Mouse (Mus musculus) gastrocnemius, postnatal 10 days (tissue): ENCODE results near the gene Otop3. TPM values are rescaled to one million over a fixed set of nuclear protein-coding genes. Genes with fewer than 3 reads are reported as not detected.
A peak's percentile ranks its signal among the peaks of the same experiment; 100 is the strongest.

Source experiments
- DNase-seq: peaks from one replicate; pipeline ENCODE4 v3.0.0; 2021; ENCODE audit warnings: mixed read lengths
- long read RNA-seq, 2 experiments: library from polyadenylated mRNA; stranded (forward); transcript quantifications; one replicate each; pipeline ENCODE4 v2.0.0; 2021
- total RNA-seq, 2 experiments: library from RNA; stranded (reverse); gene quantifications; 2 replicates each; pipeline ENCODE4 v1.2.3; 2021

Gene Otop3
- not detected for total RNA-seq
- long read RNA-seq, experiment 1: 0 reads
- long read RNA-seq, experiment 2: 0 reads

DNA sequence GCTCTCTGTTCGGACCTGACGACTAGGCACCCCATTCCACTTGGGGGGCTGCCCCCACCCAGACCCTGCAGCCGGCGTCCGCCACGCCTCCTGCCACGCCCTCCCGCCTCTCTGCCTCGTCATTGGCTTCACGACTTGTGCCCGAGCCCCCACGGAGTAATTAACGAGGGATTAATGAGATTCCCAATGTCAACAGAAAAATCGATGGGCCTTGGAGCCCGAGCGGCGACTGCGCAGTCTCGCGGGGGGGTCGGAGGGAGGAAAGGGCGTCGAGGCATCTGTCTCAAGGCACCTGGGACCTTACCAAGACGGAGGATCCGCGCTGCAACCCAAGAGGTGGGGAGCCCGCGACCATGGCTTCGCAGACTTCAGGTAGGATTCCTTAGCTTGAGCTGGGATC lies at the start of gene Otop3:
Gene Otop3 (plus strand): TSS at position 201 of the 400 bp plus-strand sequence.
- DNase-seq: no peak

DNA sequence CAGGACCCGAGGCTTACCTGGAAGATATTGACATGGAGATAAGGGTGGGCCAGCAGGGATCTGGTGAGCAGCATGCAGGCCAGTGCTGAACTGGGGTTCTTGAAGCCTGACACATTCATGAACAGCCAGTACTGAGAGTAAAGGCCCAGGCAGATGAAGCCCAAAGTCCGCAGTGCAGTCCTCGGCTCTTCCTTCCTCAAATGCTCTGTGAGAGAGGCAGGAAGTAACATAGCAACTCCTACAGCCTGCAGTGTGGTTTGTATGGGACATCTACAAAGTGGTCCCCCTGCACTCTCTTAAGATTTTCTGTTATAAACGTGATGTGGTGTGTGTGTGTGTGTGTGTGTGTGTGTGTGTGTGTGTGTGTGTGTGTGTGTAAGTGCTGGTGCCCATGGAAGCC lies 49.2 kb upstream of the Otop3 start:
- no peak for DNase-seq

DNA sequence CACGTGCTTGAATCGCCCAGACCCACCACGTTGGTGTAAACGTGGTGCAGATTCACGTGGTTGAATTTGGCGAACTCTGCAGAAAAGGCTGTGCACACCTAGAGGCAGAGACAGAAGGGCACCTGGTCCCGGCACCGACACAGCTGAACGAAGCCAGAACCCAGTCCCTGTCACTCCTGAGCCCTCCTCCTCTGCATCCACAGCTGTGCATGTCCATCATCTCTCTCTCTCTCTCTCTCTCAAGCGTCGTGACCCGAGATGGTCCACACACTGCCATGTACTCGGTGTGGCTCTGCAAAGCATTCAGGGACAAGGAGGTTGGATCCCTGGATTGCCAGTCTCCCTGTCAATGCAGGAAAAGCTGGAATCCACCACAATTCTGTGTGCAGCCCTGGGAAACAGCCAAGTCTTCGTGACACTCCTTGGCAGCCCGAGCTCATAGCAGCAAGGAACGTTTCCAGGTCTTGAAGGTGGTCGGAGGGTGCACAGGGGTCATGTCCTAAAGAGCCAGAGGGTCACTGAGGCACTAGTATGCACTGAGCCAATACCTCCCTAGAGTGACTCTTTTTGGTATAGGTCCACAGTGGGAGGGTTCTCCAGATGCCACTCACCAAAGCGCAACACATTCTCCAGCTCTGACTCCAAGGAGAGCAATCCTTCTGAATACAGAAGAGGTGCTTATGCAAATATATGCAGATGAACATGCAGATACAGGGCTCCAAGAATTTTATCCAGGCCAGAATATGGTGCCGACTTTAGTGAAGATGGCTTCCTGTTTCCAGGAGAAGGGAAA lies 48.1 kb upstream of the Otop3 start:
- DNase-seq: no peak

DNA sequence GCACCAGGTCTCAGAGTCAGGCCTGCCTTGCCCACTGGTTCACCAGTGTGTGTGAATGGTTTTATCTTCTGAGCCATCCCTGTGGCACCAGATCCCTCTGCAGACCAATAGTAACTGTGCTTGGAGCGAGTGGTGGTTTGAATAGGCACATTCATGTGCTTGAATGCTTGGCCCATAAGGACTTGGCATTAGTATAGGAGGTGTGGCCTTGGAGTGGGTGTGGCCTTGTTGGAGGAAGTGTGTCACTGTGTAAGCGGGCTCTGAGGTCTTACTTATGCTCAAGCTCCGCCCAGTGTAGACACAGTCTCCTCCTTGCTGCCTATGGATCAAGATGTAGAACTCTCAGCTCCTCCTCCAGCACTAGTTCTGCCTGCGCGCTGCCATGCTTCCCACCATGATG lies 47.1 kb upstream of the Otop3 start:
- no peak for DNase-seq

DNA sequence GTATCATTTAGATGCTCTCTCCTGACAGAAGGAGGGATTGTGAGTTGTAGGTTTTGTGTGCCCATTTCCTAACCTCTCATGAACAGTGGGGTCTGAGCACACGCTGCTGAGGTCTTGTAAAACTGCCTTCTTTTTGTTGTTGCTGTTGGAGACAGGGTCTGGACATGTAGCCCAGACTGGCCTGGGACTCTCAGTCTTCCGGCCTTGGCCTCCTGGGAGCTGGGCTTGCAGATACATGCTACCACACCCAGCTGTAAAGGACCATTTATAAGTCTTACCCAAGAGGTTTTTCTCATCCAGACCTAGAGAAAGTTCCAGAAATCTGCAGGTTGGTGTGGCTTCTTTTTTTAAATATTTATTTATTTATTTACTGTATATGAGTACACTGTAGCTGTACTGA lies 46.2 kb upstream of the Otop3 start:
- no peak for DNase-seq

DNA sequence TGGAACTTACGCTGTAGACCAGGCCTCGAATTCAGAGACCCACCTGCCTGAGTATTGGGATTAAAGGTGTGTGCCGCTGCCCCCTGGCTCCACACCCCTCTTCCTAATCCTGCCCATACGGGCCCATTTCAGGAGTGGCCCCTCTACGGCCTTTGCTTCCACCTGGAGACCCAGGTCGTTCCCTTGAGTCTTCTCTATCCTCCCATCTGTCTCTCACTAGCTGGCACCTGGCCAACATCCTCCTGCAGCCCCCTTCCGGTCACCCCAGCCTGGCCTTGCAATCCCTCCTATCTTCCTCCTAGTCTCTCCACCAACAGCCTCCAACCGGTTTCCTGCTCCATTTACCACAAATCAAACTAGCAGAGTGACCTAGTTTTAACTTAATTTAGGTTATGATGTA lies 44.6 kb upstream of the Otop3 start:
- no peak for DNase-seq

DNA sequence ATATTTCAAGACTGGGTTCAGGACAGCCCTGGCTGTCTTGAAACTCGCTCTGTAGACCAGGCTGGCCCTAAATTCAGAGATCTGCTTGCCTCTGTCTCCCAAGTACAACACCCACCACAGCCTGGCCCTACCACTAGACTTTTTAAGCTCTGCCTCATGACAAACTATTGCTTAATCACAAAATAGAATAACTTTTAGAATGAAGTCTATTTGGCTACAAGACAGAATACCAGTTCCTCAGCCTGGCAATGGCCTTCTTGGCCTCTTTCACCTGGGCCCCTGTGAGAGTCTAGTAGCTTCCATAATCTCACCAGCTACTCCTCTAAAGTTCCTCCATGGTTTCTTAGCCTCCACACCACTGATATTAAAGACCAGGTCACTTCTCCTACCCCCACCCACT lies 44.2 kb upstream of the Otop3 start:
- no peak for DNase-seq

DNA sequence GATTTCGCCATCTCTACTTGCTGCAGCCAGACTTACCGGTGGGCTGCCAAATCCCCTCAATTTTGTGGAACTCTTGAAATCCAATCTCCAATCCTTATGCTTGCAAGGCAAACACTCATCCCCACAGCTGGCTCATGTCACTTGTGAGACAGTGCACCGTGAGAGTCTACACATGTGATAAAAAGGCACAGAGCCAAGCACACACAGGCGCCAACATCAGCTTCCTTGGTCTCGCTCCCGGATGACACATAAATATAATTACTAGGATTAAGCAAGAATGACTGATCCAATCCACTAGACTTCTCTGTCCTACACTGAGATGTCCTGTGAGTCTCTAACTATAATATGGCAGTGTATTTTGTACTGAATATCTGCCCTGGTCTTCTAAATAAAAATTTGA lies 43.6 kb upstream of the Otop3 start:
- peak; percentile 54 for DNase-seq

DNA sequence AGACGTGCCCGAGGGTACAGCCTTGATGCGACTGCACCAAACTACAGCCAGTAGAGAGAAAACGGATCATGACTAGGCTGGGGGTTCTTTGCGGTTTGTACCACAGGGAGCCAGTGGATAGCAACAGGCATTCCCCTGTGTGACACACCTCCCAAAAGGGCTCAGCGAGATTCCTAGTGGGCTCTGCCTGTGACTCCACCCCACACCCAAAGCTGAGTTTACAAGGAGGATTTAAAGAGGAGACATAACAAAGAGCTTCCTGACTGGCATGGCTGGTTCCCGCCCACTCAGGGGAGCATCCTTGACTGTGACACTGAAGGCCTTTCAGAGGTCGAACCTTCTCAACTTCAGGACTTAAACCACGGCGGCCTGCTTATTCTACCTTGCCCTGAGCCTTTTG lies 43.0 kb upstream of the Otop3 start:
- DNase-seq: no peak

DNA sequence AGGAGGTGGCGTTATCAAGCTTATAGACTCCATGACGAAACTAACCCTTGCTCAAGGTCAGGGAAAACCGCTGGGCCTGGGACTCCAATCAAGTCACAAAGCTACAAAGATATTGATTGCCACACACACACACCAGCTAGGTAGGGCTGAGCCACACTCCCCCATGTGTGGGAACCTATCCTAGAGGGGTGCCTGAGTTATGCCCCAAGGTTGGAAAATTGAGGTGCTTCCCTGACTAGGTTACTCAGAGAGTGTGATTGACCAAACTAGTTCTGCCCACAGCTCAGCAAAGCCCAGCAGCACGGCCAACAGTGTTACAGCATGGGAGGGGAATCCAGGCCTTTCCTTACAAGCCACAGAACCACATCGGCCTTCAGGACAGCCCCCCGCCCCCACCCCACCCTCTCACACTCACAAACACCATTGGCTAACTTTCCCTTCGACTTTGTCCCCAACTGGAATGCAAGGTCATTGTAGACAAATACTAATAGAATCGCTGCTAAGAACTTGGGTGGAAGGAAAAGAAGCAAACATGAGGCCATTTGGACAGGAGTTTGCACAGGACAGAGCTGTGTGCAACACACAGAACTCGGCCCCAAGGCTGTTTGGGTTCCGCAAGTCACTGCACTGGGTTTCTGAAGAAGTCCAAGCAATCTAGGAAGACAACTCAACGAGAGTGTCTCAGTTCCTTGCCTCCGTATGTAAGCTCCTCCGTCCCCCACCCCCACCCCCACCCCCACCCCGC lies 41.7 kb upstream of the Otop3 start:
- DNase-seq: no peak

DNA sequence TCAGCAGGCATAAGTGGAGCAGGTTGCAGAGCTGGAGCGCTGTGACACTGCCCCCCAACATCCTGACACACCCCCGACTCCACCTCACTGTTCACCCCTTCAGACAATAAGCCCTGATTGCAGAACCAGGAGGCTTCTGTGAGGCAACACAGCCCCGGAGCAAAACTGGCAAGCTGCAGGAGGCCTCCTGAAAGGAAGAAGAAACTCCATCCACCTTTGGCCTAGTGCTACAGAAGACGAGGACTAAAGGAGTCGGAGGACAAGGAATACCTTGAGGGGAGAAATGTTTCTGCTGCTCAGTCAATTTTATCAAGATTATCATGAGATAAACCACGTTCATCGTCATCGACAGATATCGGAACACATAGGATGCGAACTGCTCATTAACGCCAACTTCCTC lies 38.6 kb upstream of the Otop3 start:
- DNase-seq: no peak

DNA sequence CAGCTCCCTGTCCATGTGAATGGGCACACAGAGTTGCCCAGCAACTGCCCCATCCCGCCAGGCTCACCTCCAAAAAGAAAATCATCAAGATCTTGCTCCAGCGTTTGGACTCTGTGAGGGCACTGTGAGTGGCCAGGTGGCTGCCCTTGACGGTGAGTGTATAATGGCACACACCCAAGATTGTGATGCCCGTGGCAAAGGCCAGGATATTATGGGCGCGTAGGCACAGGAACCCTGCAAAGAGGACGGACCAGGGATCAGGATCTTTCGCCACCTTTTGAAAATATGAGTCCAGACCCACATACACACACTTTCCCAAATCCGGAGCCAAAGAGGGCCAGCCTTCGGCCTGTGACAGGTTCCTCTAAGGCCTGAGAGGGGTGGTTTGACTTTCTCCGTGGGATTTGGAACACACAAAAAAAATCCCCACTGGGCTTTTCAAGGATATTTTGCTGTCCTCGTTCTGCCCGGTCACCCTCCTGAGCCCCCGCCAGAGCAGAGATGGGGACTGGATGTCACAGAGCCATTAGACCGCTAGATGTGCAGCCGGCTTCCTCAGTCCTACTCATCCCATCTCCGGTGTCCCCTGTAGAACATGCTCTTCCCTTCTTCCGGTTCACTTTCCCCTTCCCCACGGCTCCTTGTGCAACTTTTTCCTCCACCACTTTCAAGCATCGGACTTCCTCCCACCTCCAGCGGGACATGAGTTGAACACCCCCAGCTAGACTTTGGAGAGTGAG lies 37.9 kb upstream of the Otop3 start:
- no peak for DNase-seq

DNA sequence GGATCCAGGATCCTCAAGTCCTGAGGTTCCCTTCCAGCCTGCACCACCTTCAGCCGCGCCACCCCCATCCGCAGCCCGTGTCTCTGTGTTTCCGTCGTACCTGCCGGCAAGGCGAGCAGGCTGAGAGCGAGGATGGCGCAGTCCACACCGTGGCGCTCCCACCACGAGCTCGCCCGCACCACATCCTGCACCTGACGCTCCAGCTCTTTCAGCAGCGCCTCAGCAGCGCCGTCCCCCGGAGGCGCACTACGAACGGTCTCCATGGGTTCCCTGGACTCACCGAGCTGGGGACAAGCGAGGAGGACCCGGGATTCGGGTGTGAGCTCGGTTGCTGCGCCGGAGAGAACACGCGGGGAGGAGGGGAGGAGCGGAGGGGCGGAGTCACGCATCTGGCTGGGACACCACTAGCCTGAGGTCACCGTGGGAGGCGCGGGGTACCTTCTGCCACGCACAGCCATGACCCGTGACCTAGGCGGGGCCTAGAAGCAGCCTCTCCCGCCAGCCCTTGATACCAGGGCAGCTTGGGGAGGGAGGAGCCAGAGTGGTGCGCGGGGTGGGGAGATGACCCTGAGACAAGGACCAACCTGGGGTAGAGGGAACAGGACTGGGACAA lies 37.2 kb upstream of the Otop3 start, which contains the start of gene Fads6:
Gene Fads6 (minus strand): TSS at position 450 of the 613 bp plus-strand sequence.
- DNase-seq: peak; percentile 32

DNA sequence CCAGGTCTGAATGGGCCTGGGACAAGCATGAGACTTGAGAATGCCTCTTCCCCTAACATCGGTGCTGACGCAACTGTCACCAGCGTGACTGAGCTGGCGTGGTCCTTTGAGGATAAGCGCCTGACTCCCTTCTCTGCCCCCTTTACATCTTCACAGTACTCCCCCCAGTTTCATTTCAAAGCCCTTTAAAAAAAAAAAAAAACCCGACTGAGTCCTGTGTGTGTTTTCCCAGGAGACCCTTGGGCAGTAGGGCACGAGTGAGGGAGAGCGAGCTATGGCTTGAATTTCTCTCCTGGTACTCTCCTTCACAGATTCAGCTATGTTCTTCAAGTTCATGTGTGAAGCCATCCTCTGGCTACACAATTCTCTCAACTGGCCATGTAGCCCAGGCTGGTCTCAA lies 36.4 kb upstream of the Otop3 start:
- DNase-seq: no peak

DNA sequence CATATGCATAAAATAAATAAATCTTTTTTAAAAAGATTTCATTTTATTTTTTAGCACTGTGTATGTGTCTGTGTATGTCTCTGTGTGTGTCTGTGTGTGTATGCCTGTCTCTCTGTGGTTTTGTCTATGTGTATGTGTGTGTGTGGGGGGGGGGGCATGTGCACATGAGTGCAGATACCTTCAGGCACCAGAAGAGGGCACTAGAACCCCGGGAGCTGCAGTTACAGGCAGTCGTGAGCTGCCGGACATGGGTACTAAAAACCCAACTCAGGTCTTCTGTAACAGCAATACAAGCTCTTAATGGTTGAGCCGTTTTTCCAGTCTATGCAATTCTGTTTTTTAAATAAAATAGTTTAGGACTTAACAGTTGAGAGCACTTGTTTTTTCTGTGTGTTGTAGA lies 33.8 kb upstream of the Otop3 start:
- DNase-seq: no peak

DNA sequence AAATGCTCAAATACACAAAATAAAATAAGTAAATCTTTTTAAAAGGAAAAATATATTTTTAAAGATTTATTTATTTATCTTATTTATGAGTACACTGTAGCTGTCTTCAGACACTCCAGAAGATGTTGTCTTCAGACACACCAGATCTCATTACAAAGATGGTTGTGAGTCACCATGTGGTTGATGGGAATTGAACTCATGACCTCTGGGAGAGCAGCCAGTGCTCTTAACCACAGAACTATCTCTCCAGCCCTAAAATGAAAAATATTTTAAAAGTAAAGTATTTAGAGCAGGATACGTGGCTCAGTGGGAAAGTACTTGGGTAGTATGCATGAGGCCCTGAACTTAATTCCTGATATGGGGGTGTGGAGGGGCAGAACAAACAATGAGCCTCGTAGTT lies 33.2 kb upstream of the Otop3 start:
- DNase-seq: no peak

DNA sequence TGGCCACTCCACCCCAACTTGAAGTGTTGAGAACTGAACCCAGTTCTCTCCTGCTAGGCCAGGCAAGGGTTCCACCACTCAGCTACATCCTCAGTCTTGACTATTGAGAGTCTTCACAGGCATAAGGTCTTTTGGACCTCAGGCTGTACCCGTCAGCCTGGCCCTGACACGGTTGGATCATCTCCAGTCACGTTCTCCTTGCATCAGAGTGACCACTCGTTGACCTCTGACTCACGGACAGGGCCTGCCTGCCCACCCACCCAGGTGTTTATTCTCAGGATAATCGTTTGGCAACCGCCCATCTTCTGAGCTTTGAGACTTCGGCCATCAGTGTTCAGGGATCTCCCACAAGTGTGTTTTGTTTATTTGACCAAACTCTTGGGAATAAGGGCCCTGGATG lies 31.4 kb upstream of the Otop3 start:
- DNase-seq: no peak

DNA sequence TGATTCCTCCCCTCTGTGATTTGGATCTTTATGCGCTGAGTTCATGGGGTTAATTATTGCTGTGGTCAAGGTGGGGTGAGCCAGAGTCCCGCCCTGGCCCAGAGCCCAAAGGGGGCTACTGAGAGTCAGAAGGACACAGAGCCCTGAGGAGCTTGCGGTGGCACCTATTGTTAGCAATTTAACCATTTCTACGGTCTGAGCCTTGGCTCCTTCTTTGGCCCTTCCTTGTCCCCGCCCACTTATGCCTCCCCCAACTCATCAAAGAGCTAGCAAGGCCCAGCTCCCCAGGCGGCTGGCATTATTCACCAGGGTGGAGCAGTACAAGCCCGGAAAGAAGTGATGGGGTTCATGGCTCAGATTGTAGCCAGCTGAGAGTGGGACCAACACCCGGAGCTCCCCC lies 27.7 kb upstream of the Otop3 start, which contains the start of gene Otop2:
Gene Otop2 (plus strand): TSS at position 301 of the 400 bp plus-strand sequence.
- DNase-seq: no peak

DNA sequence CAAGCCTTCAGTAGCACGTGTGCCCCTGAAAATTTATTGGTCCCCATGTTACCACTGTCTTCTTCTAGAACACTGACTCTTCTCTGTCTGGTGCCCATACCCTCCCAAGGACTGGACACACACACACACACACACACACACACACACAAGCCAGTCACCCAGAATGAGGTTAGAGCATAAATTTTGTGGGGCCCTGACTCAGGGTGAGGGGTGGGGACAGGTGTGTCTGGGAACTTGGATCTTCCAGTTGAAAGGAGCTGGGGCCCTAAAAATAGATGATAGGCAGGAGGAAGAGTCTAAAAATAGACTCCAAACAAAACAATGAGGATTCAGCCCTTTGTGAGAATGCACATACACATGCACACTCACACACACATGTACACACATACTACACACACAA lies 25.8 kb upstream of the Otop3 start:
- DNase-seq: no peak

DNA sequence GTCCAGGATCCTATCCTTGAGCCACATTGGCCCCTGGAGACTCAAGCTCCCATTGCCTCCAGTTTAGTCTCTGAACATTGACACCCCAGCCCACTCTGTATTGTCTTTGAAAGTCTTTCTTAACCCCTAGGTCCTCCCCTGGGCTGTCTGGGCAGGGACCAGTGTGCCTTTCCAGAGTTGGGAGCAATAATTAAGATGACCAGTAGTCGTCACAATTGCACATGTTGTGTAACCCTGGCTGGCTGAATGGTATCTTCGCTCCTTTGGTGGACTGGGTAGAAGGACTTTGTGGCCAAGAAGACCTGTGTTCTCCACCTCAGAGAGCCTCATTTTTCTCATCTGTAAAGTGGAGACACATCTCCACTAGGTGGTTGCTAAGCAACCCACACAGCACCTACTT lies 20.3 kb upstream of the Otop3 start:
- no peak for DNase-seq

DNA sequence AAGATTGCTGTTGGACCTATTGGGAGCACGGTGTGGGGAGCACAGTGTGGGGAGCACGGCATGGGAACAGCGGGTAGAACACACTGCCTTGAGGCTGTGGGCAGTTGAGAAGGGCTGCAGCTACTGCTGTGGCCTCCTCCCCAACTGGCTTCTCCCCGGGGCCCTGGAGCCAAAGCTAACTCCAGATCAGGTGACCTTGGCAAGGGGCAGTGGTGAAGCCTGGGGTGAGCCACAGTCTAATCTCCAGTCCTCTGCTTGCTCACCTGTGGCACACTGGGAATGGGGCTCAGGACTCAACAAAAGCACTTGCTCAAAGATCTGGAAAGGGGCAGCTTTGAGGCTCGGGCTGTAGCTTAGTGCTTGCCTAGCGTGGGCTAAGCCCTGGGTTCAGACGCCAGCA lies 17.3 kb upstream of the Otop3 start:
- DNase-seq: no peak

DNA sequence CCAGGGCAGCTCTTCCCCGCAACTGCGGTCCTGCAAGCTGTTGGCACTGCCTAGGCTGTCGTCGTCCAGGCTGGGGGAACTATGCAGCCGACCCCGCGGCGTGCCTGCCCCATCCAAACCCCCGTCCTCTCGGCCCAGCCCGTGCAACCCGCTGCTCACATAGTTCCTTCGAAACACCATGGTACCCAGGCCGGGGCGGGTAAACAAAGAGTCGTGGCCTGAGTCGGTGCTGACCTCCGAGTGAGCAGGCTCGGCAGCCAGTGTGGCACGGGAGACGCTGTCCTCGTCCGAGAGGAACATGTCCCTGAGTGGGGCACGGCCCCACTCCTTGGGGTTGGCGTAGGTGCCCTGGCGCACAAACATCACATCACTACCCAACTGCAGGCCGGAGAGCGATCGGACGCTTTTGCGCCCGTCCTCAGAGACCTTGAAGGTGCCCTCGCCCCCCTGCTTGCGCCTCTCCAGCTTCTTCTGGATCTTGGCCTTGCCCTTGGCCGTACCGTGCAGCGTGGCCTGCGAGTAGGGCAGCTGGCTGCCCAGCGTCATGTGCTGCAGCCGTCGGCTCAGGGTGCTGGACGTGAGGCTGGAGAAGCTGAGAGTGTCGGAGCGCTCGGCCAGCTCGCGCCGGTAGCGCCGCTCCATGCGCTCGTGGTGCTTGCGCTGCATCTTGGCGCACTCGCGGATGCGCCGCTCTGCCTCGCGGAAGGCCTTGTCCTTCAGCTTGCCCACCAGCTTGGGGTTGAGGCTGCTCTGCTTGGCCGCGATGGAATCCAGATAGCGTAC lies 16.1 kb upstream of the Otop3 start:
- no peak for DNase-seq
